Mouse (Mus musculus): ENCODE results near the gene Olfr1151.

The Olfr1151 gene

GRCm38 (mm10) chr2:87855562-87855961 lies at the start of gene Olfr1151:
TSS of gene Olfr1151 (plus strand) at chr2:87855862.
- DNase-seq (ENCODE audit: low spot score in 2 of 2) = no peak

GRCm38 (mm10) chr2:87809522-87809921 lies 46.1 kb upstream of the Olfr1151 start, which contains the start of gene Olfr1145:
TSS of gene Olfr1145 (plus strand) at chr2:87809822.
- DNase-seq (ENCODE audit: low spot score in 2 of 2) = no peak

- DNase-seq (ENCODE audit: low spot score in 2 of 2) = no peak
Measured at GRCm38 (mm10) chr2:87830233-87830632, 25.4 kb upstream of the Olfr1151 start, which contains the start of gene Olfr1148. TSS of gene Olfr1148 (plus strand) at chr2:87830533.

GRCm38 (mm10) chr2:87843693-87844092 lies 12.0 kb upstream of the Olfr1151 start, which contains the start of gene Olfr1150-ps1:
TSS of gene Olfr1150-ps1 (plus strand) at chr2:87843993.
- DNase-seq (ENCODE audit: low spot score in 2 of 2) = no peak

- DNase-seq (ENCODE audit: low spot score in 2 of 2) = no peak
Measured at GRCm38 (mm10) chr2:87866192-87866591, 10.5 kb downstream of the Olfr1151 start, which contains the start of gene Olfr1152. TSS of gene Olfr1152 (plus strand) at chr2:87866492.

- no peak for DNase-seq (ENCODE audit: low spot score in 2 of 2)
Measured at GRCm38 (mm10) chr2:87894662-87895061, 39.0 kb downstream of the Olfr1151 start, which contains the start of gene Olfr1153. TSS of gene Olfr1153 (plus strand) at chr2:87894962.

GRCm38 (mm10) chr2:87905066-87905465 lies 49.4 kb downstream of the Olfr1151 start, which contains the start of gene Olfr1154:
TSS of gene Olfr1154 (minus strand) at chr2:87905166.
- no peak for DNase-seq (ENCODE audit: low spot score in 2 of 2)

All from right cerebral cortex, postnatal 36 days (tissue).